Mouse (Mus musculus) erythroblast, embryonic 14.5 days (primary cell): Measurements from ENCODE around the gene Pcsk1n.

Source experiments
- GATA1 ChIP-seq: IDR thresholded peaks from 2 replicates; pipeline ENCODE4 v1.6.1; 2012; ENCODE audit warnings: low read length, inconsistent platforms, mixed read lengths
- TAL1 ChIP-seq: IDR thresholded peaks from 3 replicates; pipeline ENCODE4 v1.6.1; 2012; ENCODE audit warnings: low read length, inconsistent platforms, mixed read lengths

DNA sequence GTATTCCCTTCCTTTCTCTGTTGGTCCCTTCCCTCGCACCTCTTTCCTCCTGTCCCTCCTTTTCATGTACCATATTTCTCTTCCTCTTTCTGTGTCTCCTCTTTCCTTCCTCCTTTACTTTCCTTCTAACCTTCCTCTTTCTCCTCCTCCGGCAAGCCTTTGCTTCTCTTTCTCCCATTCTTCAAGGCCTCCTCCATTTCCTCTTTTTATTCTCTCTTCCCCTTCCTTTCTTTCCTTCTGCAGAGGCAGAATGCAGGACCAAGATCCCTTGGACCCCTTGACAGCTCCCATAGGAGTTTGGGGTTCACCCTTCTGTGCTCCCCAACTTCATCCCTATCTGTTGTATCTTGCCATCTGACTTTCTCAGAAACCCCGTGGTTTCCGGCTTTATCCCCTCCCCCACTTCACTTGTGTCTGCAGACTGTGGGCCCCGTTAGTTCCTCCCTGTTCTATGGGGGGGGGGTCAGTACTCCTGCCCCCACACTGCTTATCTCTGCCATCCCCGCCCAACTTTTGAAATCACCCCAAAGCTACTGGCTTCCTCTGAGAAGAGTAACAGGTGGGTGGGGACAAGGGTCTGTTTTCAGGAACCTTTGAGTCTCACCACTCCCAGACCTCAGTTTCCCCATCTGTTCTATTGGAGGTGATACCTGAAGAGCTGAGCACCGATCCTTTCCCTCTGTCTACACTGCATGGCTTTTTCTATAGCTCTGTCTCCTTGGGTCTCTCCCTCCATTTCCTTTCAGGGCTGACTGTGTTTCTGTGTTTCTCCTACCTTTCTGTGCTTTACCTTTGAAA lies 44.4 kb downstream of the Pcsk1n start:
- TF ChIP-seq TAL1 (no peak), GATA1 (no peak)
